Mouse (Mus musculus) embryonic fibroblast, embryonic 13.5 days (primary cell): ENCODE results near the gene Ins2.

Experiments used
- CTCF ChIP-seq: IDR thresholded peaks from 2 replicates; pipeline ENCODE4 v1.5.1; 2011; ENCODE audit warnings: mild to moderate bottlenecking, control low read depth, low read length, moderate library complexity, borderline replicate concordance; ENCODE audit not compliant: insufficient read depth
- POLR2A ChIP-seq: IDR thresholded peaks from 2 replicates; pipeline ENCODE4 v1.6.1; 2011; ENCODE audit warnings: low read depth, mild to moderate bottlenecking, control low read depth, low read length, moderate library complexity

GRCm38 (mm10) chr7:142659767-142660650, 83.2 kb downstream of the Ins2 start:
- no peak for TF ChIP-seq CTCF
- TF ChIP-seq POLR2A = no peak
